Mouse (Mus musculus) forebrain, embryonic 11.5 days (tissue): ENCODE measurements around the gene Nrp2. TPM values are rescaled to one million over a fixed set of nuclear protein-coding genes. Genes with fewer than 3 reads are reported as not detected.
A peak's percentile ranks its signal among the peaks of the same experiment; 100 is the strongest.

Experiments used
- ATAC-seq: fragments of 200-750 bp; cut with Nextera tagmentation; replicated peaks from 2 replicates; pipeline ENCODE4 v1.8.0; 2017; ENCODE audit warnings: moderate TSS enrichment; ENCODE audit not compliant: low FRiP score
- DNase-seq: peaks from one replicate; pipeline ENCODE4 v3.0.0-alpha.2; 2017; ENCODE audit warnings: low spot score
- H3K27ac ChIP-seq: fragments of 300-500 bp; sonication (generic); 2 replicates; pipeline ENCODE4 v1.5.1; 2014; ENCODE audit warnings: low read depth, low read length
- H3K27me3 ChIP-seq: fragments of 300-500 bp; sonication (generic); 2 replicates; pipeline ENCODE4 v1.6.1; 2014; ENCODE audit warnings: mild to moderate bottlenecking, low read length, mixed read lengths; ENCODE audit not compliant: control insufficient read depth, insufficient read depth
- H3K36me3 ChIP-seq: fragments of 300-500 bp; sonication (generic); 2 replicates; pipeline ENCODE4 v1.6.1; 2014; ENCODE audit warnings: mild to moderate bottlenecking, low read length, moderate library complexity, mixed read lengths; ENCODE audit not compliant: control insufficient read depth, insufficient read depth
- H3K4me1 ChIP-seq: fragments of 300-500 bp; sonication (generic); replicated peaks from 2 replicates; pipeline ENCODE4 v1.6.1; 2014; ENCODE audit warnings: low read length, mixed read lengths; ENCODE audit not compliant: control insufficient read depth, insufficient read depth
- H3K4me2 ChIP-seq: fragments of 300-500 bp; sonication (generic); 2 replicates; pipeline ENCODE4 v1.6.1; 2014; ENCODE audit warnings: low read depth, mild to moderate bottlenecking, low read length, moderate library complexity, mixed read lengths; ENCODE audit not compliant: severe bottlenecking
- H3K4me3 ChIP-seq: fragments of 300-500 bp; sonication (generic); 2 replicates; pipeline ENCODE4 v1.5.1; 2014; ENCODE audit warnings: low read depth, low read length
- H3K9ac ChIP-seq: fragments of 300-500 bp; sonication (generic); 2 replicates; pipeline ENCODE4 v1.6.1; 2014; ENCODE audit warnings: low read length
- H3K9me3 ChIP-seq: fragments of 300-500 bp; sonication (generic); 2 replicates; pipeline ENCODE4 v1.6.1; 2016; ENCODE audit warnings: low read length, mixed read lengths; ENCODE audit not compliant: control insufficient read depth
- WGBS: fragments of 180-500 bp; shearing (Covaris S2); extraction: QIAGEN DNeasy Blood & Tissue Kit; methylation state at CpG from one replicate; pipeline ENCODE4 v1.1.7; 2014; 5-methylcytosine and 5-hydroxymethylcytosine counted together
- polyA plus RNA-seq: library from polyadenylated mRNA; unstranded; fragments of >200 nt; fragmentation: Nextera tagmentation; extraction: Ambion mirVana; gene quantifications from 2 replicates; pipeline ENCODE4 v1.2.1, GENCODE M21; 2014

The Nrp2 gene
- polyA plus RNA-seq, 1 experiment from 2014 or later: 20.7 TPM

DNA sequence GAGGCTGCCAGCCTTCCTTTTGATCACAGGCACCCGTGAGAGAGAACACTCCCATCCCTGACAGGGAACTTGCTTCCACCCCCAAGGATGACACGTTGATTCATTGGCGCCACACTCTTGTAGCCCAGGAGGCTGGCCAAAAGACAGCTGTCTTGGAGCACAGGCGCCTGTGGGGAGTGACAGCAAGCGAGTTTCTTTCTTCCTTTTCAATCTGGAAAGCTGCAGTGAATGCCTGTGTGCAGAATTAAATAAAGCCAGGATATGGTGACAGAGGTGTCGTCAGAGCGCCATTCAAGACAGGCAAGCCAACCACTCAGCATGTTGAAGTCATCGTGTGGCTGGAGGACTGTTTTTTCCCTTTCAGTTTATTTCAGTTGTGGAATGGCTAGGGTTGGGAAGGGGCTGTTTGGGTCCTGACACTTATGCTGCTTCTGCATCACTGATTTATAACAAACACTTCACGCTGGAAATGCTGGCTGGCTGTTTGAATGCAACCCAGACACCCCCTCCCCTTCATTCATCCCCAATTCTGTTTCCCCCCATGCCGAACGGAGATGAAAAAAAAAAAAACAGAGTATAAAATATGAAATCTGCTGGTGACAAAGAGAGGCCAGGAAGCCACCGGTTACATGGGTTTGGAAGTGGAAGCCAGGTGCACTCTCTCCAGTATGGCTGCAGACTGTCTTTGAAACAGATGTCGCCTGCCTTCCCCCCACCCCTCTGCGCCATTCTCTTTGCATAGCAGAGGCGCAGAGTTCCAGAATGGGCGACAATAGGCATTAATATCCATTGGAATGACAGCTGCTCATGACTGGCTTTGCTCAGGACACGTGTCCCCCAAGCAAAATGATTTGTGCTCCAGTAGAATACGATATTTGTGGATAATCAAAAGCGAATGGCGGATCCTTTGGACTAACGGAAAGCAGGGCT is 20.4 kb upstream of the Nrp2 start:
- H3K4me1 ChIP-seq: peaks cover 9% of the 10 kb centered on the region
- H3K27ac ChIP-seq: no peak overlapping the region
- no peak; the same call in 1 of the 2 replicates for ATAC-seq
- no peak overlapping the region; the same call in 1 of the 2 replicates for H3K4me2 ChIP-seq
- no peak overlapping the region for H3K9ac ChIP-seq
- H3K4me3 ChIP-seq: no peak overlapping the region
- no peaks in the 10 kb centered on the region for H3K27me3 ChIP-seq
- no peak for DNase-seq
- WGBS: 54% methylated on average over 21 of the region's 21 CpGs
- no peaks in the 10 kb centered on the region for H3K9me3 ChIP-seq
- H3K36me3 ChIP-seq: no peaks in the 10 kb centered on the region

DNA sequence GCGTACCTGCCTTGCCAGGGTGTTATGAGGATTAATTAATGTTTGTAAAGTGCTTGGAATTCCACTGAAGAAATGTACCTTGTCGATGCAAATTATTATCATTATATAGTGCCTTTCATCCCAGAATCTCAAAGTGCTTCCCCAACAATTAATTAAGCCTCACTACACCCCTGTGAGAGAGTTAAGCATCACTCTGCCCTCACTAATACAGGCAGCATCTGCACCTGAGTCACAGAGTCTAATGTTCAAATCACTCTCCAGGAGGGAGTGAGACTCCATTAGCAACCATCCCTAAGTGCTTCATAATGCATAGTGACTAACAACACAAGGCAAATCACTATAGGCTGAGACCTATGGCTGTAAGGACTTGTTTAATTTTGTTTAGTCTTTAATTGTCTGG is 19.6 kb upstream of the Nrp2 start:
- Histone ChIP-seq H3K27ac (no peak overlapping the region), H3K9ac (no peak overlapping the region), H3K27me3 (no peaks in the 10 kb centered on the region), H3K9me3 (no peaks in the 10 kb centered on the region), H3K4me3 (no peak overlapping the region), H3K4me1 (peaks cover 9% of the 10 kb centered on the region), H3K36me3 (no peaks in the 10 kb centered on the region), H3K4me2 (no peak overlapping the region)
- ATAC-seq (no peak), DNase-seq (no peak)
- 88% methylated on average over 2 of the region's 2 CpGs for WGBS

GRCm38 (mm10) chr1:62687511-62687910 is 15.6 kb upstream of the Nrp2 start:
- H3K4me3 ChIP-seq: no peak overlapping the region
- no peak overlapping the region for H3K4me2 ChIP-seq
- no peaks in the 10 kb centered on the region for H3K36me3 ChIP-seq
- 90% methylated on average over 8 of the region's 8 CpGs for WGBS
- peaks cover 6% of the 10 kb centered on the region for H3K4me1 ChIP-seq
- H3K9me3 ChIP-seq: no peaks in the 10 kb centered on the region
- ATAC-seq (no peak), DNase-seq (no peak)
- H3K27me3 ChIP-seq: no peaks in the 10 kb centered on the region
- no peak overlapping the region for H3K27ac ChIP-seq
- H3K9ac ChIP-seq: no peak overlapping the region

- WGBS: 84% methylated on average over 6 of the region's 6 CpGs
- ATAC-seq: no peak
- no peaks in the 10 kb centered on the region for H3K27me3 ChIP-seq
- H3K9me3 ChIP-seq: no peaks in the 10 kb centered on the region
- H3K27ac ChIP-seq: no peak overlapping the region
- no peak overlapping the region for H3K4me3 ChIP-seq
- H3K36me3 ChIP-seq: no peaks in the 10 kb centered on the region
- no peak for DNase-seq
- no peak overlapping the region for H3K4me2 ChIP-seq
- no peaks in the 10 kb centered on the region for H3K4me1 ChIP-seq
- H3K9ac ChIP-seq: no peak overlapping the region
Observed at GRCm38 (mm10) chr1:62691175-62691574, 11.9 kb upstream of the Nrp2 start.

- Histone ChIP-seq H3K9me3 (no peaks in the 10 kb centered on the region), H3K36me3 (no peaks in the 10 kb centered on the region), H3K9ac (no peak overlapping the region), H3K27ac (no peak overlapping the region), H3K27me3 (peaks cover under 1% of the 10 kb centered on the region; the same call in 1 of the 2 replicates), H3K4me3 (no peak overlapping the region), H3K4me2 (no peak overlapping the region), H3K4me1 (no peaks in the 10 kb centered on the region)
- DNase-seq: no peak
- WGBS: 58% methylated on average over 6 of the region's 6 CpGs
- ATAC-seq: 0 out of 2 replicates have a peak, but pooled peaks have one; percentile 27
Observed at GRCm38 (mm10) chr1:62696312-62696982, 6.6 kb upstream of the Nrp2 start.

GRCm38 (mm10) chr1:62696983-62697341 is 6.1 kb upstream of the Nrp2 start:
- Histone ChIP-seq H3K4me3 (no peak overlapping the region), H3K27ac (no peak overlapping the region), H3K36me3 (no peaks in the 10 kb centered on the region), H3K4me2 (no peak overlapping the region), H3K9me3 (no peaks in the 10 kb centered on the region), H3K27me3 (peaks cover 4% of the 10 kb centered on the region), H3K9ac (no peak overlapping the region), H3K4me1 (no peaks in the 10 kb centered on the region)
- DNase-seq (no peak), ATAC-seq (0 out of 2 replicates have a peak, but pooled peaks have one; percentile 53)
- WGBS: 25% methylated on average over 9 of the region's 9 CpGs

DNA sequence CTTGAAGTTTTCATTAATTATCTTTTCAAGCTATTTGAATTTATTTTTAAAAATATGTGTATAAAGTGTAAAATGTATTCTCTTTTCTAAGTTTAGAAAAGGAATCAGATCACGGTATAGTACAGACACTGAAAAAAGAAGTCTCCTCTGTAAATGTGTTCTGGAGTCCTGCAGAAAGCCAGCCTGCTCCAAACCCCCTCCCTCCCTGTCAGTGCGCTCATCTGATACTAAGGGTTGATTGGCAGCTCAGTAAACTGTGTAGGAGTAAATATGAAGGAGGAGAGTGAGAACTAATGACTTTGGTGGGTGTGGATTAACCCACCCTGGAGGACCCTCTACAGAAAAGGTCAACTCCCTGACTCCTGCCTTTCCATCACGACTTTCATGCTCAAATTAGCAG is 5.7 kb upstream of the Nrp2 start:
- no peak; the same call in 1 of the 2 replicates for ATAC-seq
- Histone ChIP-seq H3K4me2 (no peak overlapping the region), H3K4me1 (0 out of 2 replicates have a peak, but pooled peaks cover 2% of the 10 kb centered on the region), H3K9ac (no peak overlapping the region), H3K36me3 (no peaks in the 10 kb centered on the region), H3K9me3 (no peaks in the 10 kb centered on the region), H3K4me3 (no peak overlapping the region), H3K27me3 (peaks cover 8% of the 10 kb centered on the region), H3K27ac (no peak overlapping the region)
- WGBS: 47% methylated on average over 3 of the region's 3 CpGs
- no peak for DNase-seq

GRCm38 (mm10) chr1:62699801-62700200 is 3.3 kb upstream of the Nrp2 start:
- H3K36me3 ChIP-seq: no peaks in the 10 kb centered on the region
- H3K9ac ChIP-seq: no peak overlapping the region
- 0 out of 2 replicates have a peak, but pooled peaks cover 7% of the 10 kb centered on the region for H3K4me1 ChIP-seq
- DNase-seq (no peak), ATAC-seq (no peak)
- no peak overlapping the region for H3K27ac ChIP-seq
- H3K27me3 ChIP-seq: peaks cover 19% of the 10 kb centered on the region
- no peak overlapping the region for H3K4me3 ChIP-seq
- no peaks in the 10 kb centered on the region for H3K9me3 ChIP-seq
- WGBS: 43% methylated on average over 4 of the region's 4 CpGs
- no peak overlapping the region for H3K4me2 ChIP-seq
